Mouse (Mus musculus): ENCODE results near the gene Cdkn2c. TPM values are rescaled to one million over a fixed set of nuclear protein-coding genes. Genes with fewer than 3 reads are reported as not detected.
"Not testable (repeated sequence)": the region's sequence is repeated elsewhere in the genome, so short reads cannot be mapped to it uniquely, and the experiment has no call there.

Cdkn2c gene
- total RNA-seq (2021): 10 to 100 TPM; 61.2 to 65.6 TPM

- DNase-seq: peak; percentile 91
These were observed at the start of gene Cdkn2c for GRCm38 (mm10) chr4:109666461-109667269. Cdkn2c (minus strand) TSS chr4:109667189.

- no peak for DNase-seq
These were observed 38.4 kb upstream of the Cdkn2c start for GRCm38 (mm10) chr4:109705349-109705748.

DNA sequence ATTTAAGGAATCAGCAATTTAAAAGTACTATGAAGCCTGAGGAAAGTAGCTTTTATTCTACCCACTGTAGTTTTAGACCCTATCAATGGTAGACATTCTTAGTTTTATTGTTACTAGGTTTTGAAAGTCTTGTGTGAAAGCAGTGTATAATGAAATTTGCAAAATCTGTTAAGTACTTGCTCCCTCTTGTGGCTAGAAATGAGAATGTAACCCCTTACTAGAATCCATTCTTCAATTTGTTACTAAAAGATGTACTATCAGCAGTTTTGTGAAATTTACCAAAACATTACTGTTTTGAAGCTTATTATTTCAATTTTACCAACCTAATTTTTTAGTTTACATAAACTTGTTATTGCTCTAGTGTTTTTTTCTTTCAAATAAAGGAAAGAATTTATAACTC is 36.6 kb upstream of the Cdkn2c start:
- DNase-seq: no peak

DNA sequence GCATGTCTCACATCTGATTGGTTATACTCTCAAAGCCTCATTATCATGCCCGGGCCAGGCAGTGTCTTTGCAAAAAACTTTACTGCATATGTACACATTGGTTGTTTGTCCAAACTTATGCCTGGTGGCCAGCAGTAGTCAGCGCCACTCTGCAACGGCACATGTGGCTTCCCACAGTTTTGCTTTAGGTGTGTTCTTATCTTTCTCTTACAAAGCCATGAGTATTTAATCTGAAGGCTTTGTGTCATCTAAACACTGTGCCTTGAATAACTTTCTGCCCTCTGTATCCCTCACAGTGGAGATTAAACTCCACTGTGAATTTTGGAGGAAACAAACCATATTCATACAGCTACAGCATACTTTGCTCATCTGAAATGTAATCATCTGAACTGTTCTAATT is 33.7 kb upstream of the Cdkn2c start:
- not testable (repeated sequence) for DNase-seq

DNA sequence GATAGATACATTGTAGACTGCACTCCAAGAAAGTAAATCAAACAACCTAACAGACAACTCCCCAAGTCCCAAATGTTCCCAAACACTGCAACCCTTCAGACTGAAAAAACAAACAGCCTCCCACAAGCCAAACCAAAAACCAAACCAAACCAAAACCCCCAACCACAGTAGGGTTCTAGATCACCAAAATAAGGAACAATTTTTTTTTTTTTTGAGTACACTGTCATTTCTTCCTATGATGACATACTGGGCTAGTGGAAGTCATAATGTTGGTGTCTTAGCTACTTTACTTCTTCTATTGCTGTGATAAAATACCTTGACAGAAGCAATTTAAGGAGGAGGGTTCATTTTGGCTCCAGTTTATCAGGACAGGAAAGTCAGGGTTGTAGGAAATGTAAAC is 25.7 kb upstream of the Cdkn2c start:
- DNase-seq: no peak

DNA sequence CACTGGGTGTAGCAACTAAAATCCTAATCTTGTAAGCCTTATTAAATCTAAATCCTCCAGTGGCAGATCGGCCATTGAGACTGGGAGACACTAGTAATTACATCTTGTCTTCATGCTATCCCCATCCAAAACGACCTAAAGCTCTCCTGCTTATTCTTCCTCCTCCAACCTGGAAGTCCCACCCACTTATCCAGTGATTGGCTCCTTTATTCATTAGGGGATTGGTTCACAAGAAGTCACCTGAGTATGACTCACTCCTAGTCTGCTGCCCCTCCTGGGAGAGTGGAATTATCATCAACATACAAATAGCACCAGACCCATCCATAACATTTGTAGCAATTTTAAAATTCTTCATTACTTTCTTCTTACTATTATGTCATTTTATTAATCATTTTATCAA is 16.6 kb upstream of the Cdkn2c start:
- no peak for DNase-seq

- no peak for DNase-seq
These were observed 10.2 kb upstream of the Cdkn2c start for GRCm38 (mm10) chr4:109677221-109677620.

- DNase-seq: peak; percentile 97
These were observed 9.5 kb upstream of the Cdkn2c start, which contains the start of gene Faf1 for GRCm38 (mm10) chr4:109676218-109677215. Faf1 (plus strand) TSS chr4:109676588.

DNA sequence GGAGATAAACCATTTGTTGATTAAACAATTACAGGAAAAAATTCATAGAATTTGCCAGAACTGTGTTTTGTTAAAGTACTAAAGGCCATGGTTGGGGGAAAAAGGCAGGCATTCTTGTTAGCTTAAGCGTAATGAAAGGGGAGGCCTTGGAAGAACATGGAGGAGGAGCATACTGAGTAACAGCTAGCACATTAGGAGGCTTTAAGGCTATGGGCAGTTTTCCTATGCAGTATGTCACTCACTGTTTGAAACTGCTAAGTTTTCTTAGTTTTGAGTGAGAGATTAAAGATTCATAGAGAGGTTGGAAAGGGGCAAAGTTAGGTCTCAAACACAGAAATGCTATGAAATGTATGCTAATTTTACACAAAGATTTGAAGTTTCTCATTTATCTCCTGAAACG is 7.1 kb upstream of the Cdkn2c start:
- no peak for DNase-seq

- no peak for DNase-seq
These were observed 5.0 kb upstream of the Cdkn2c start for GRCm38 (mm10) chr4:109671941-109672340.

DNA sequence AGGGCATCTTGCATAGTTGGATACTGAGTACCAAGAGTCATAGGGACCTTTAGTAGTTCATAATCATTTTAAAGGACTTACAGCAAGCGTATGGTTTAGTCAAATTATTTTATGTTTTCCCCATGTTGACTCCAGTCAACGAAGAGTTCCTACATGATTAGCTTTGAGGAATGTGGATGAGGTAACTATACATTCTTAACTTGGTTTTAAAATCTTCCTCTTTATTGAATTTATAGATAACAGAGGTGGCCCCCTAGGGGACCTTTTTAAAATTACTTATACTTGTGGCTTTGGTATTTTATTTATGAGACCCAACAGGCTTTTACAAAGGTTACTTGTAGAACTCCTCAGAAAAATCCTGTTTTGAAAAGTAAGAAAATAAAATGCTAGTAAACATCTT is 3.2 kb upstream of the Cdkn2c start:
- DNase-seq: no peak

DNA sequence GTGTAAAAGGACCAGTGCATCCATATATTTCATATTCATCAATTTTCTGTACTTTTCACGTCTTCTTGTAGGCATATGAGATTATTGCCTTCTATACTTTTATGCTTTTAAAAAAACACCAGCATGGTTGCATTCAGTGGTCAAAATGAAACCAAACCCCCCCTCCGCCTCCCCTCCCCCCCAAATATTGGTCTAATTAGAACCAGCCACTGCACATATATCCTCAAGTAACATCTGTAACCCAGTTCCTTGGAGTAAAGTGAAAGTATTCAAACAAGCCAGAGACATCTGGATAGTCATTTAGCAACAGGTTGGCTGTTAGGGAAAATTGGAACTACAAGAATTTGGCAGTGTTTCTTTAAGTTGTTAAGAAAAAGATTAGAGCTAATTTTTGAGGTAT is 529 bp upstream of the Cdkn2c start:
- DNase-seq: no peak

DNA sequence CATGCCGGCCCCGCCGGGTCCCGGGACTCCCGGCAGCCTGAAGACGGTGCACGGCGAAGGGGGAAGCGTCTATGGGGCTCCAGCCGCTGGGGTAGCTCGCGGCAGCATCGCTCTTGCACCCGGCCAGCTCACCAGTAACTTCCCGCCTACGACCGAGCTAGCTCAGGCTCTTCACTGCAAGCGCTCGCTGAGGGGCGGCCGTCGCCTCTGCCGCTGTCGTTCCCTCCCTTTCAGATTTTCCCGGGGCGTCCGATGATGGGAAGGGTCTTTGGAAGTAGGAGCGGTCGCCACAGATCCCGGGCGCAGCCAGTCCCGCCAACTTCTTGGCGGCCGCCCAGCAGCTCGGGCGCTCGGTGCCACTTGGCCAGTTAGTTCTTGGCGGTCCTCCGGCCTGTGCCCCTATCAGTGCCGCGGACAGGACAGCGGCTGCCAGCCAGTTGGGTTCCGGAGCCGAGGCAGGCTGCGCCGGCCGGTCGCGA is 968 bp downstream of the Cdkn2c start:
- peak; percentile 78 for DNase-seq

GRCm38 (mm10) chr4:109665101-109665981 is 1.6 kb downstream of the Cdkn2c start:
- peak; percentile 77 for DNase-seq

- DNase-seq: no peak
These were observed 2.9 kb downstream of the Cdkn2c start for GRCm38 (mm10) chr4:109664091-109664490.

DNA sequence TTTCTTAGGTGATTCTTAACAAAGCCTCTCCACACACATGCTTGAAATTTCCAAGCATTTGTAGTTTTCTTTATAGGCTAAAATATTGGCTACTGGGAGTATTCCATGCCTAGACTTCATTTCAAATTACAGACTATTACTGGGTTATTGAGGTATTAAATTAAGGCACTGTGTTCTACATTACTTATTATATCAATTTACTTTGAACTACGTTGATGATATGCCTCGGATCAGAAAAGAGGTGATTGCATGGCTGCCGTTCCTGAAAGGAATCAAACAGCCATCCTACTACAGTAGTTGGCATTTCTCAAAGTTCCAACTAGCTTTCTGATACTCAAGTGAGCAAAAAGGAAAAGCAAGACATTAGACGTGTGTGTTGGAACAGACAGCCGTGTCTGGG is 4.7 kb downstream of the Cdkn2c start:
- DNase-seq: no peak

DNA sequence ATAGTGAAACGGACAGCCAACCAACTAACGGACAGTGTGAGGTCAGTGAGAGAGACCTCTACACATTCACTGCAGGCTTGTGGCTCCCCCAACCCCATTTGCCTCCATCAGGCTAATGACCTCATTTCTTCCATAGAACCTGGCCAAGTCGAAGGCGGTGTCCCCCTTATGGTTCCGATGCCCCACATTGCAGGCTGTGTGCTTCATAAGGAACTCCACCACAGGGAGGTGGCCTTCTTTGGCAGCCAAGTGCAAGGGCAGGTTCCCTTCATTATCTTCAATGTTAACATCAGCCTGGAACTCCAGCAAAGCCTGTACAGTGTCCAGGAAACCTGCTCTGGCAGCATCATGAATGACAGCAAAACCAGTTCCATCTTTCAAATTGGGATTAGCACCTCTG is 5.8 kb downstream of the Cdkn2c start:
- peak; percentile 22 for DNase-seq

- DNase-seq: no peak
These were observed 6.4 kb downstream of the Cdkn2c start for GRCm38 (mm10) chr4:109660568-109660967.

DNA sequence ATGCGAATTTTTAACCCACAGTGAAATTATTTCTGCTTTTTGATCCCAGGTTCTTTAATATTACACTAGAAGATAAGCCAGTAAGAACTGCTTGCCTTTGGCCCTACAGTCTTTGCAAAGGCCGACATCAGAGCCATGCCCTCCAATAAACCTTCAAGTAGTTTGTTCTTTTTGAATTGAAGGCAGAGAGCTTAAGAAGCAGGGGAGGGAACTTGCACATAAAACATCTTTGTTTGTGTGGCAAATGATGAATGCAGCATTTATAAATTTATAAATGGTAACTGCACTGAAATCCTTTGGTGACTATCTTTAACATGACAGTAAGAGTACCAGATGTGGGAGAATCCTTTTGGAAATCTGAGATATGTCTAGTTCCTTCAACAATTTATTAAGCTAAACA is 7.4 kb downstream of the Cdkn2c start:
- DNase-seq: no peak

DNA sequence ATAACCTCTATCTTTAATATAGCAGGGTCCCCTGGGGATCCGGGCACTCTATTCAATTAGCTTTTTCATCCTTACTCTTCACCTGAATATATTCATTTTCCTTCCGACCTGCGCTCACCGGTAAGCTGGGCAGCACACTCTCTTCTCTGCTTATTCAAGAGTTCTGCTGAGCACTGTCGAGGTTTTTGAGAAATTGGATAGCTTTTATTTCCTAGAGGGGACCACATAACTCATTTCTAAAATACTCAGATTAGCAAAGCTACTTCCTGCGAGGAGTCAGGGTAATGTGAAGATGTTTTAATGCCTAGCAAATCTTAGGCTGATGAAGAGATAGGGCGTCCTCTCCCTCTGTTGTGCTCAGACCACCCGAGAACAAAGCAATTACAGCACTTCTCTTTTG is 8.2 kb downstream of the Cdkn2c start:
- DNase-seq: no peak

GRCm38 (mm10) chr4:109657851-109658500 is 9.0 kb downstream of the Cdkn2c start:
- DNase-seq: no peak
